26 mouse cellular contexts compared by ENCODE assay signal in the genomic region with DNA sequence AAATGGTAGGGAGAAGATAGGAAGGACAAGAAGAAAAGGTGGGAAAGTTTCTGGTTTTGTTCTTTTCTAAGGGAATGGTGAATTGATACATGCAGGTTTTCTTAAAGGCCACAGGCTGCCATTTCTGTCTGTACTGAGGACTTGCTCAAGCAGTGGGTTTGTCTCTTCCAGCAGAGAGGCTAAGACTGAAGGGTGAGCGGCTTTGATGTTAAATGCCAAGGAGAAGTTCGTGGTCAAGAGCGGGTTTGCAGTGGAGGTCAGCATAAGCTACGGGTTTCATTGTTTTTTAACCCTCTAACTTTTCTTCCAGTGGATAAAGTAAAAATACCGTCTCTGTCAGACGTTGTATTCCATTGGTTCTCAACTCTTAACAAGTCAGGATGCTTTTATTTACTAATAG.
"Had no signal": no experiment of that assay in that cellular context is flagged by ENCODE, and none has a peak within 500 bp of the region (broad histone marks: within the 10 kb centered on the region; RNA-seq: fewer than 3 reads in every experiment).

No protein-coding gene starts in this region.

- H3K4me3 ChIP-seq: gastrocnemius, adult 2 months; heart, embryonic 10.5 days; heart, embryonic 12.5 days; hindbrain, embryonic 10.5 days; hindbrain, embryonic 12.5 days; intestine, embryonic 15.5 days; layer of hippocampus, adult 2 months; limb, embryonic 13.5 days; limb, embryonic 15.5 days had no signal

- ATAC-seq: hindbrain, embryonic 16.5 days; inflammation-experienced regulatory T-cells, adult 6 months; intestine, embryonic 15.5 days; intestine, postnatal 0 days had no signal

- DNase-seq: gastrocnemius, adult 2 months; gastrocnemius, postnatal 10 days; gastrocnemius, postnatal 25 days; heart, adult 18-20 months; heart, postnatal 10 days; heart, postnatal 4 days; kidney, adult 18-20 months; kidney, adult 8-10 months; kidney, postnatal 10 days; kidney, postnatal 25 days; kidney, postnatal 4 days; left cerebral cortex, postnatal 4 days; lung, adult 18-20 months had no signal

- H3K9ac ChIP-seq: heart, embryonic 12.5 days; hindbrain, embryonic 12.5 days; hindbrain, embryonic 14.5 days; intestine, embryonic 15.5 days; limb, embryonic 13.5 days; limb, embryonic 15.5 days had no signal

- H3K9me3 ChIP-seq: heart, embryonic 10.5 days; heart, embryonic 12.5 days; hindbrain, embryonic 10.5 days; hindbrain, embryonic 12.5 days; intestine, embryonic 15.5 days; limb, embryonic 13.5 days; limb, embryonic 15.5 days had no signal

- H3K4me2 ChIP-seq: heart, embryonic 12.5 days; hindbrain, embryonic 12.5 days; hindbrain, embryonic 14.5 days; intestine, embryonic 15.5 days; limb, embryonic 13.5 days; limb, embryonic 15.5 days had no signal

- H3K27ac ChIP-seq: gastrocnemius, adult 2 months; heart, embryonic 10.5 days; hindbrain, embryonic 10.5 days; hindbrain, embryonic 12.5 days; hindbrain, embryonic 14.5 days; intestine, embryonic 15.5 days; layer of hippocampus, adult 2 months; limb, embryonic 13.5 days; limb, embryonic 15.5 days; liver, embryonic 14.5 days had no signal

- H3K27me3 ChIP-seq: hindbrain, embryonic 12.5 days; intestine, embryonic 15.5 days; limb, embryonic 15.5 days had no signal

- H3K36me3 ChIP-seq: heart, embryonic 12.5 days; hindbrain, embryonic 12.5 days; intestine, embryonic 15.5 days; limb, embryonic 15.5 days had no signal
